Mouse (Mus musculus): Measurements from ENCODE around the gene Slc17a8.

DNA sequence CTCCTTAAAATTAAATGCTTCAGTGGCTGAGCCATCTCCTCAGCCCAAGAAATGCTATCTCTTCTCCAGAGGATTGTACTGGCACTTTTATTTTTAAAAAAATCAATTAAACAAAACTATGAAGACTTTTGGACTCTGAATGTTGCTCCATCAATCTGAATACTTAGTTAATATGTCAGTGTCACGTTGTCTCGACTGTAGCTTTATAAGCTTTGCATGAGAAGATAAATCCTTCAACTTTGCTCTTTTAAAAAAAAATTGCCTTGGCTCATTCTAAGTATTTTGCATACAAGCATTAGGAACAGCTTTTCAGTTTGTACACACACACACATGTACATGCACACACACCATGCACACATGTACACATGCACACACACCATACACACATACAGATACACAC lies 3.1 kb upstream of the Slc17a8 start:
- TF ChIP-seq POLR2A (IDR thresholded peaks at IDR 0.05; ENCODE audit: control insufficient read depth in 1 of 2, insufficient read depth in 1 of 2, low read depth in 1 of 2, low read length in 2 of 2, poor library complexity in 1 of 2) (no peak), RAD21 (IDR thresholded peaks at IDR 0.05; ENCODE audit: low read depth, low read length) (no peak), CTCF (IDR thresholded peaks at IDR 0.05 in 2 of 3, conservative IDR thresholded peaks at IDR 0.05 in 1 of 3; ENCODE audit: control insufficient read depth in 1 of 3, insufficient read depth in 1 of 3, low read depth in 2 of 3, low read length in 3 of 3, poor library complexity in 1 of 3, severe bottlenecking in 1 of 3) (no peak), ZMIZ1 (IDR thresholded peaks at IDR 0.05; ENCODE audit: low read depth, low read length) (no peak), TCF12 (IDR thresholded peaks at IDR 0.05; ENCODE audit: low read depth, low read length) (no peak), HCFC1 (IDR thresholded peaks at IDR 0.05; ENCODE audit: low read depth, low read length) (no peak), MXI1 (IDR thresholded peaks at IDR 0.05; ENCODE audit: low read depth, low read length) (no peak), USF2 (IDR thresholded peaks at IDR 0.05; ENCODE audit: borderline replicate concordance in 1 of 2, insufficient read depth in 1 of 2, low read depth in 1 of 2, low read length in 2 of 2) (no peak)
